Mouse (Mus musculus): ENCODE data around the gene Klk12. TPM values are rescaled to one million over a fixed set of nuclear protein-coding genes. Genes with fewer than 3 reads are reported as not detected.

Gene Klk12
- total and polyA plus RNA-seq, 2 experiments from 2014 or later: not detected

DNA sequence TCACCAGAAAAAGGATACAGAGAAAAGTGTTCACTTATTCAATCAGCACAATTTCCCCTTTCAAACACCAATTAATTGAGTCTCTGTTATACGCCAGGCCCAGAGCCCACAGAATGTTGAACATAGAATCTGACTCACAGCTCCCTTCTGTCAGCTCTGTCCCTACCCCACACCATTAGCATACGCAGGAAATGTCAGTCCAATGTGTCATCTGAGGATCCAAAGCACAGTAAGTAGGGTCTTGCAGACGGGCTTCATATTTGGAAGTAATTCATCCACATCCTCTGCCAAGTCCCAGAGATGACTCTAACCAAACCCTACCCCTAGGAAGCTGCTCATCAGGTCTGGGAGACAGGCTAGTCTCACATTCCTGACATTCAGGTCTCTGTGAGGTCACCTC lies 19.4 kb downstream of the Klk12 start:
- no peaks in the 10 kb centered on the region for H3K9me3 ChIP-seq (ENCODE audit: low read length)
- ATAC-seq (no peak), DNase-seq (ENCODE audit: low spot score) (no peak)
- no peak overlapping the region for H3K4me2 ChIP-seq (ENCODE audit: low read depth, low read length)
- 68% methylated on average over 3 of the region's 3 CpGs for WGBS
- no peak overlapping the region for H3K27ac ChIP-seq
- no peaks in the 10 kb centered on the region for H3K4me1 ChIP-seq (ENCODE audit: insufficient read depth, low read length)
- H3K36me3 ChIP-seq (ENCODE audit: insufficient read depth, low read length): no peaks in the 10 kb centered on the region
- no peak overlapping the region for H3K9ac ChIP-seq (replicated peaks; ENCODE audit: low read length)
- peaks cover 1% of the 10 kb centered on the region; the same call in 1 of the 2 replicates for H3K27me3 ChIP-seq (ENCODE audit: insufficient read depth, low read length)
- H3K4me3 ChIP-seq (ENCODE audit: low read length): no peak overlapping the region
- no peak for TF ChIP-seq CTCF (IDR thresholded peaks at IDR 0.05; ENCODE audit: low read depth)

DNA sequence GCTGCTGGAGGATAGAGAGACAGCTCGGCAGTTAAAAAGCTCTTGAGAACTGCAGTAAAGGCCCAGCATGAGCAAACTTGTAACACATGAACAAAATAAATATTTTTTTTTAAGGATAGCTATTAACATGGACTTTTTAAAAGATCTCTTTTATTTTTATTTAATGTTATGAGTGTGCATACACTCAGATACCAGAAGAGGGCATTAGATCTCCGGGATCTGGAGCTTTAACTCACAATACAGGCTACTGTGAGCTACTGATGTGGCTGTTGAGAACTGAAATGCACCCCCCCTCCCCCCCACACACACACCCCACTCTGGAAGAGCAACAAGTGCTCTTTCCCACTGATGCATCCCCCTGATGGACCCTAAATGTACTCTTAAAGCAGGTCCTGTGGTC lies 20.6 kb downstream of the Klk12 start:
- Histone ChIP-seq H3K4me2 (ENCODE audit: low read depth, low read length) (no peak overlapping the region), H3K36me3 (ENCODE audit: insufficient read depth, low read length) (no peaks in the 10 kb centered on the region), H3K9ac (replicated peaks; ENCODE audit: low read length) (no peak overlapping the region), H3K4me3 (ENCODE audit: low read length) (no peak overlapping the region), H3K27me3 (ENCODE audit: insufficient read depth, low read length) (no peaks in the 10 kb centered on the region), H3K9me3 (ENCODE audit: low read length) (no peaks in the 10 kb centered on the region), H3K27ac (no peak overlapping the region), H3K4me1 (ENCODE audit: insufficient read depth, low read length) (no peaks in the 10 kb centered on the region)
- WGBS: 79% methylated on average over 2 of the region's 2 CpGs
- ATAC-seq: no peak
- DNase-seq (ENCODE audit: low spot score): peak; percentile 32
- peak; percentile 41 for TF ChIP-seq CTCF (IDR thresholded peaks at IDR 0.05; ENCODE audit: low read depth)

DNA sequence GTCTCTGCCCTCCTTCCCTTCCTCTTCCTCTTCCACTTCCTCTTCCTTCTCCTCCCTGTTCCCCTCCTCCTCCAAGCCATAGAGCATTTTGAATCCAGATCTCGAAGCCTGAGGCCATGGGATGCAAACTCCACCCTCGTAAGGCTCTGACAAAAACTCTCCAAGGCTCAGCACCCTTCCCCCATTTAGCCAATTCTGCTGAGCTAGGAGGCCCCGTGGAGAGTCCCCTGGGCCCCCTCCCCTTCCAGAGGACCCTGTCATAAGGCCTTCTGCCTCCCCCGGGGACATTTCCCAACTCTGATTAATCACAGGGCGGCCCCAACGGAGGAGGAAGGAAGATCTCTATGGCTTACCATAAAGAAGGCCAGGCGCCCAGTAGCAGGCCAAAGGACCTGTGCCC lies 22.9 kb downstream of the Klk12 start, which contains the start of gene Klk9:
Gene Klk9, plus strand, starts transcription at position 301 of the 400 bp plus-strand sequence.
- no peak within 1 kb of the TSS for H3K4me2 ChIP-seq (ENCODE audit: low read depth, low read length)
- no peak within 1 kb of the TSS for H3K9ac ChIP-seq (replicated peaks; ENCODE audit: low read length)
- ATAC-seq (no peak), DNase-seq (ENCODE audit: low spot score) (no peak)
- H3K27ac ChIP-seq: no peak within 1 kb of the TSS
- H3K4me1 ChIP-seq (ENCODE audit: insufficient read depth, low read length): peaks cover 9% of the 10 kb centered on the region; the same call in 1 of the 2 replicates
- no peaks in the 10 kb centered on the region for H3K9me3 ChIP-seq (ENCODE audit: low read length)
- no peak within 1 kb of the TSS for H3K4me3 ChIP-seq (ENCODE audit: low read length)
- WGBS: 80% methylated on average over 7 of the region's 7 CpGs
- no peaks in the 10 kb centered on the region for H3K36me3 ChIP-seq (ENCODE audit: insufficient read depth, low read length)
- no peak for TF ChIP-seq CTCF (IDR thresholded peaks at IDR 0.05; ENCODE audit: low read depth)
- 0 out of 2 replicates have a peak, but pooled peaks cover 10% of the 10 kb centered on the region for H3K27me3 ChIP-seq (ENCODE audit: insufficient read depth, low read length)

DNA sequence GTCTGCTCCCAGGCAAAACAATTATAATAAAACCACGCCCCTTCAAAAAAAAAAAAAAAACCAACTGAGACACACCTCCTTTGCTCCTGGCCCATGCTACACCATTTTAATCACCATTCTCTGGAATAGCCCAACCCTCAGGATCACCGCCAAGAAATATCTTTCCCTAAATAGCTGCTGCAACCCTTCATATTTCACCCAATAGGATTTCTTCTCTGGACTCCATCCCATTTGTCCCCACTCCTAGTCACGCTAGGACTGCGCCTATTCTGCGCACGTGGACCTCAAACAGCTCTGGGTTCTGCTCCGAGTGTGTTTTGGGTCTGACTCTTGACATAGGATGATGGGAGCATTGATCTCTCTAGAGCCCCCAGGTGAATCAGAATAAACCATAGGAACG lies 27.7 kb downstream of the Klk12 start:
- H3K4me1 ChIP-seq (ENCODE audit: insufficient read depth, low read length): peaks cover 9% of the 10 kb centered on the region; the same call in 1 of the 2 replicates
- 6% methylated on average over 8 of the region's 8 CpGs for WGBS
- H3K4me3 ChIP-seq (ENCODE audit: low read length): peak overlapping the region; percentile 44
- peak; percentile 5 for DNase-seq (ENCODE audit: low spot score)
- no peaks in the 10 kb centered on the region for H3K36me3 ChIP-seq (ENCODE audit: insufficient read depth, low read length)
- H3K9me3 ChIP-seq (ENCODE audit: low read length): no peaks in the 10 kb centered on the region
- peak overlapping the region; percentile 45; the same call in 1 of the 2 replicates for H3K9ac ChIP-seq (replicated peaks; ENCODE audit: low read length)
- H3K4me2 ChIP-seq (ENCODE audit: low read depth, low read length): peak overlapping the region; percentile 73
- H3K27ac ChIP-seq: no peak overlapping the region
- TF ChIP-seq CTCF (IDR thresholded peaks at IDR 0.05; ENCODE audit: low read depth): no peak
- H3K27me3 ChIP-seq (ENCODE audit: insufficient read depth, low read length): 0 out of 2 replicates have a peak, but pooled peaks cover 10% of the 10 kb centered on the region
- ATAC-seq: peak; percentile 48

DNA sequence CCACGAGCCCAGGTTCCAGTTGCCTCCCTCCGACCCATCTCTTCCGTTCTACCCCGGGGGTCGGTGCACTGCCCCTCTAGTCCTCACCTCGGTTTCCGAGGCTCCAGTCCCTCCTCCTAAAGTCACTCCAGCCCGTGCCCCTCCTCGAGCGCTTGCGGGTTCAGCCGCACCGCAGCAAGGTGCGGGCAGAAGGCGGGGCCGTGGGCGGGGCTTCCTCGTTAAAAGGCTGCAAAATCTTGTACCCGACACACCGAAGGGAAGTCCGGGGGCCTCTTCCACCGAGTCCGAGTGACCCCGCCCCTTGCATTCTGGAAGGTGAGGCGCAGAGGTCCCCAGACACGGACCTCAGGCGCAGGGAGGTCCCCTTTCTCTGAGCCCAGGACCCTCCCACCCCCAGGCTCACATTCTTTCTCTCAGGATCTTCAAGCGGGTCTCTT lies 28.7 kb downstream of the Klk12 start, which contains the start of gene Klk8:
Gene Klk8, plus strand, starts transcription at position 245 of the 437 bp plus-strand sequence.
- no peaks in the 10 kb centered on the region for H3K9me3 ChIP-seq (ENCODE audit: low read length)
- H3K4me1 ChIP-seq (ENCODE audit: insufficient read depth, low read length): peaks cover 9% of the 10 kb centered on the region; the same call in 1 of the 2 replicates
- DNase-seq (ENCODE audit: low spot score): peak; percentile 19
- H3K4me2 ChIP-seq (ENCODE audit: low read depth, low read length): peak within 1 kb of the TSS; percentile 73
- peak; percentile 53; the same call in 1 of the 2 replicates for ATAC-seq
- H3K27ac ChIP-seq: no peak within 1 kb of the TSS
- peak within 1 kb of the TSS; percentile 45 for H3K9ac ChIP-seq (replicated peaks; ENCODE audit: low read length)
- H3K27me3 ChIP-seq (ENCODE audit: insufficient read depth, low read length): 0 out of 2 replicates have a peak, but pooled peaks cover 10% of the 10 kb centered on the region
- H3K36me3 ChIP-seq (ENCODE audit: insufficient read depth, low read length): no peaks in the 10 kb centered on the region
- peak within 1 kb of the TSS; percentile 44 for H3K4me3 ChIP-seq (ENCODE audit: low read length)
- TF ChIP-seq CTCF (IDR thresholded peaks at IDR 0.05; ENCODE audit: low read depth): no peak
- under 1% methylated on average over 28 of the region's 28 CpGs for WGBS

DNA sequence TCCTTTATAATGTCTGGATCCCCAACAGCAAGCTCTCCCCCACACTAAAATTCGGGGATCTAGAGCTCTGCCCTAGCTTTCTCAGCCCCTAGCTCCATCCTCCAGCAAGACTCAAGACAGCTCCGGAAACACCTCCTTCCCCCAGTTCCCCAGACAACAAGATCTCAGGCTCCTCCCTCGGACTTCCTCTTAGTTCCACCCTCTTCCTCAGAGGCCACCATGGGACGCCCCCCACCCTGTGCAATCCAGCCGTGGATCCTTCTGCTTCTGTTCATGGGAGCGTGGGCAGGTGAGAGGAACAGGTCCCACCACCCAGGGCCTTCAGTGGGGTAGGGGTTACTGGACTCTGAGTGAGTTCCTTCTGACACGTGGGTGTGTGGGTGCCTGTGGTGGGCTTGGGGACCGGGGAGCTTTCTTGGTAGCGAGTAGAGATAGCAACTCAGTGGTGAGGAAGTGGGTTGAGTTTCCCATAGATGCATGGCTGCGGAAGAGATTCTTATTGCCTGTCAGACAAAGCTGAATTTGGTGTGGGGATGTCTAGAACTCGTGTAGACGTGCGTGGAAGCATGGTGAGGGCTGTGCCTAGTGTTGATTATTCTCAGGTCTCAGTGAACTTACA lies 29.3 kb downstream of the Klk12 start:
- TF ChIP-seq CTCF (IDR thresholded peaks at IDR 0.05; ENCODE audit: low read depth): no peak
- H3K4me1 ChIP-seq (ENCODE audit: insufficient read depth, low read length): peaks cover 9% of the 10 kb centered on the region; the same call in 1 of the 2 replicates
- H3K4me2 ChIP-seq (ENCODE audit: low read depth, low read length): peak overlapping the region; percentile 73
- H3K36me3 ChIP-seq (ENCODE audit: insufficient read depth, low read length): no peaks in the 10 kb centered on the region
- 0 out of 2 replicates have a peak, but pooled peaks cover 10% of the 10 kb centered on the region for H3K27me3 ChIP-seq (ENCODE audit: insufficient read depth, low read length)
- H3K9ac ChIP-seq (replicated peaks; ENCODE audit: low read length): peak overlapping the region; percentile 45; the same call in 1 of the 2 replicates
- ATAC-seq: 0 out of 2 replicates have a peak, but pooled peaks have one; percentile 36
- H3K27ac ChIP-seq: no peak overlapping the region
- DNase-seq (ENCODE audit: low spot score): no peak
- H3K4me3 ChIP-seq (ENCODE audit: low read length): peak overlapping the region; percentile 44
- no peaks in the 10 kb centered on the region for H3K9me3 ChIP-seq (ENCODE audit: low read length)
- 41% methylated on average over 13 of the region's 13 CpGs for WGBS

DNA sequence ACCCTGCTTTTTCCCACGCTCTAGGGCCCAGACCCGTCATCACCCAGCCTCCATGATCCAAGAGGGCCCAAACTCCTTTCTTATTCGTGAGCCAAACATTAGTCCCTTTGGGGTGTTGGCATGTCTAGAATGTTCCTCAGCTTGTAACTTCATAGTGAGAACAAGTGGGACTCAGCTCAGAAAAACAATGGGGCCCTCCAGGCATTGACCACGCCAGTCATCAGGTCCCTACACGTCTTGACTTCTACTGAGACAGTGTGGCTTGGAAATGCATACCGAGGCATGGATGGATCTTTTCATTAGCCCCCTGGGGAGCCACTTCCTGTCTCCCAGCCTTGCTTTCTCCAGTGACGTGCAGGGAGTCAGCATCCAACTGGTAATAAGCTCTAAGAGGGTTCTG lies 31.2 kb downstream of the Klk12 start:
- Histone ChIP-seq H3K36me3 (ENCODE audit: insufficient read depth, low read length) (no peaks in the 10 kb centered on the region), H3K4me1 (ENCODE audit: insufficient read depth, low read length) (peaks cover 9% of the 10 kb centered on the region; the same call in 1 of the 2 replicates), H3K4me3 (ENCODE audit: low read length) (no peak overlapping the region), H3K4me2 (ENCODE audit: low read depth, low read length) (no peak overlapping the region), H3K27me3 (ENCODE audit: insufficient read depth, low read length) (0 out of 2 replicates have a peak, but pooled peaks cover 10% of the 10 kb centered on the region), H3K27ac (no peak overlapping the region), H3K9ac (replicated peaks; ENCODE audit: low read length) (no peak overlapping the region), H3K9me3 (ENCODE audit: low read length) (no peaks in the 10 kb centered on the region)
- 74% methylated on average over 7 of the region's 7 CpGs for WGBS
- ATAC-seq: no peak
- no peak for TF ChIP-seq CTCF (IDR thresholded peaks at IDR 0.05; ENCODE audit: low read depth)
- no peak for DNase-seq (ENCODE audit: low spot score)

Data from hindbrain, postnatal 0 days (tissue).